Mouse (Mus musculus) small intestine, adult 2 months (tissue): ENCODE data around the gene Ttc32.

Experiments
- CTCF ChIP-seq: fragments of 200-500 bp; IDR thresholded peaks from 2 replicates; pipeline ENCODE4 v1.5.1; 2012; ENCODE audit warnings: low read depth, mild to moderate bottlenecking, control low read depth, inconsistent platforms, low read length, moderate library complexity, mixed read lengths; ENCODE audit not compliant: insufficient replicate concordance, insufficient read length; ENCODE audit errors: extremely low read depth
- POLR2A ChIP-seq: fragments of 200-500 bp; IDR thresholded peaks from 2 replicates; pipeline ENCODE4 v1.6.1; 2012; ENCODE audit warnings: low read depth, mild to moderate bottlenecking, control low read depth, inconsistent platforms, low read length, moderate library complexity

- TF ChIP-seq POLR2A (no peak), CTCF (no peak)
Measured at GRCm38 (mm10) chr12:9023031-9023430, 6.8 kb upstream of the Ttc32 start.
